Mouse (Mus musculus): ENCODE data around the gene Itgb1bp1. TPM values are rescaled to one million over a fixed set of nuclear protein-coding genes. Genes with fewer than 3 reads are reported as not detected.

The Itgb1bp1 gene
- polyA plus RNA-seq, 1 experiment from 2014 or later, result 32.4 TPM

DNA sequence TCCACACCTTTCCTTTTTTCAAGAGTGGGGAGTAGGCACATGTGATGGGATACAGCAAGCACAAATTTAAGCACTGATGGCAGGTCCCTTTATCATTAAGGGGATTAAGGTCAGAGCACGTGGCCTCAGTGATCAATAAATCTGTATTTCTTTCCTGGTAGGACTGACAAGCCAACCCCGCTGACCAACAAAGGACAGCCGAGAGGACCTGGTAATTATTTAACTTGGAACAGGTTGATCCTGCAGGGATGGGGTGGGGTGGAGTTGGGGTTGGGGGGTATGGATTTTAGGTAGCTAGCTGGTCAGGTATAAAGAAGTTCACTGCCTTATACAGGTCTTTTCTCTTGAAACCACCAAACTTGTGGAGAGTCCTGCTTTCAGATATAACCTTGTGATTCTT, 21.1 kb downstream of the Itgb1bp1 start:
- Histone ChIP-seq H3K27me3 (ENCODE audit: control insufficient read depth, insufficient read depth, low read depth, low read length) (no peaks in the 10 kb centered on the region), H3K4me2 (ENCODE audit: low read length) (no peak overlapping the region), H3K4me3 (ENCODE audit: low read depth, low read length) (no peak overlapping the region), H3K36me3 (ENCODE audit: control insufficient read depth, insufficient read depth, low read length) (peaks cover 10% of the 10 kb centered on the region; the same call in 1 of the 2 replicates), H3K4me1 (ENCODE audit: control insufficient read depth, insufficient read depth, low read length) (no peaks in the 10 kb centered on the region), H3K9me3 (replicated peaks; ENCODE audit: control insufficient read depth, low read length, poor library complexity, severe bottlenecking) (no peaks in the 10 kb centered on the region), H3K27ac (ENCODE audit: low read length) (no peak overlapping the region), H3K9ac (ENCODE audit: low read depth, low read length) (no peak overlapping the region)
- WGBS, result 93% methylated on average over 3 of the region's 3 CpGs
- ATAC-seq, result no peak

DNA sequence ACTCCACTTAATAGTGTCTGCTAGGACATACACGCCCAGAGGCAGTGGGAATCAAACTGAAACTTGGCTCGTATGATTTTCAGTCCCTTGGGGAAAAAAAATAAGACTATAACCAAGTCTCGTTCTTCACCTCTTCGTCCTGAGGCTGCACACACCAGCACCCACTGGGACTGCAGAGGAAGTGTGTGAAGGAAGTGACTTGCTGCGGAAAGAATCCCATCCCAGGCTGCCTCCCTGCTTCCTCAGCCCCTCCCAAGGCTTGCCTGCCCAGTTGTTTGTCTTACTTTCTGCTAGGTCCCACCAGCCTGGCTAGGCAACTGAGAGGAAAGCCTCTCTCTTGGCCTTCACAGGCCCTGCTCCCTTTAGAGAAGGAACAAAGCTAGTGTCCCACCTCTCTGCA, 21.8 kb downstream of the Itgb1bp1 start:
- Histone ChIP-seq H3K36me3 (ENCODE audit: control insufficient read depth, insufficient read depth, low read length) (peaks cover 6% of the 10 kb centered on the region; the same call in 1 of the 2 replicates), H3K9me3 (replicated peaks; ENCODE audit: control insufficient read depth, low read length, poor library complexity, severe bottlenecking) (no peaks in the 10 kb centered on the region), H3K27me3 (ENCODE audit: control insufficient read depth, insufficient read depth, low read depth, low read length) (no peaks in the 10 kb centered on the region), H3K4me1 (ENCODE audit: control insufficient read depth, insufficient read depth, low read length) (no peaks in the 10 kb centered on the region), H3K4me3 (ENCODE audit: low read depth, low read length) (no peak overlapping the region), H3K4me2 (ENCODE audit: low read length) (no peak overlapping the region), H3K9ac (ENCODE audit: low read depth, low read length) (no peak overlapping the region), H3K27ac (ENCODE audit: low read length) (no peak overlapping the region)
- WGBS, result 85% methylated on average over 5 of the region's 5 CpGs
- ATAC-seq, result no peak

DNA sequence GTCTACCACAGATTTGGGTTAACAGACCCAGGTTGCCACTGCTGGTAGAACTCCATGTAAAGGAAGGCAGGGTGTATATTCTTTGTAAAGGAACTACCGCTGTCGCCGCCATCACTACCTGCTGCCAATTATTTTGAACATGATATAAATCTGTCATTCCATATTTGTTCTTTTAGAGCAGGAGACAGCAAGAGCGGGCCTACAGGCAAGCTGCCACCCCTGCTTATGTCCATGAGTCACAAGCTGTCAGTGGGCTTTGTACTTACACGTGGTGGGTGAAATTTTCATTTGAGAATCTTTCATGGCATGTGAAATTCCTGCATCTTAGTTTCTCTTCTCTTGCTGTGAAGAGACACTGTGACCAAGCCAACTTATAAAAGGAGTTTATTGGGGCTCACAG, 22.8 kb downstream of the Itgb1bp1 start:
- H3K4me2 ChIP-seq (ENCODE audit: low read length), result no peak overlapping the region
- WGBS, result 97% methylated on average over 5 of the region's 5 CpGs
- no peaks in the 10 kb centered on the region for H3K4me1 ChIP-seq (ENCODE audit: control insufficient read depth, insufficient read depth, low read length)
- ATAC-seq, result no peak
- no peak overlapping the region for H3K4me3 ChIP-seq (ENCODE audit: low read depth, low read length)
- H3K36me3 ChIP-seq (ENCODE audit: control insufficient read depth, insufficient read depth, low read length), result peaks cover 9% of the 10 kb centered on the region
- H3K27ac ChIP-seq (ENCODE audit: low read length), result no peak overlapping the region
- no peaks in the 10 kb centered on the region for H3K27me3 ChIP-seq (ENCODE audit: control insufficient read depth, insufficient read depth, low read depth, low read length)
- H3K9ac ChIP-seq (ENCODE audit: low read depth, low read length), result no peak overlapping the region
- H3K9me3 ChIP-seq (replicated peaks; ENCODE audit: control insufficient read depth, low read length, poor library complexity, severe bottlenecking), result no peaks in the 10 kb centered on the region

DNA sequence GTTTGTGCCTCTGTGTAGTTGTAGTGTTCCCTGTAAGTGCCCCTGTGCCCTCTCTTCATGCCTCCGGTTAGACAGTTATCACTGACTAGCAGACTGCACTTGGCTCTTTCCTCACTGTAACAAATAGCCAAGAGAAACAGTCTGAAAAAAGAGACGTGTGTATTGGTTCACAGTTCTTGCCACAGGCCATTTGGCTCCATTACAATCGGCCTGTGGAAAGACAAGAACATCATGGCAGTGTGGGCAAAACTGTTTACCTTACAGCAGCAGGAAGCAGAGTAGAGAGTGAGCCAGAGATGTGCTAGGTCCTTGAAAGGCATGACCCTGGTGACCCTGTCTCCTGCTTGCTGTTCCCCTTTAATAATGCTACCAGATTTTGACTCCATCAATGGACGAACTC, 24.6 kb downstream of the Itgb1bp1 start:
- whole genome bisulfite sequencing, result 89% methylated on average over 4 of the region's 4 CpGs

DNA sequence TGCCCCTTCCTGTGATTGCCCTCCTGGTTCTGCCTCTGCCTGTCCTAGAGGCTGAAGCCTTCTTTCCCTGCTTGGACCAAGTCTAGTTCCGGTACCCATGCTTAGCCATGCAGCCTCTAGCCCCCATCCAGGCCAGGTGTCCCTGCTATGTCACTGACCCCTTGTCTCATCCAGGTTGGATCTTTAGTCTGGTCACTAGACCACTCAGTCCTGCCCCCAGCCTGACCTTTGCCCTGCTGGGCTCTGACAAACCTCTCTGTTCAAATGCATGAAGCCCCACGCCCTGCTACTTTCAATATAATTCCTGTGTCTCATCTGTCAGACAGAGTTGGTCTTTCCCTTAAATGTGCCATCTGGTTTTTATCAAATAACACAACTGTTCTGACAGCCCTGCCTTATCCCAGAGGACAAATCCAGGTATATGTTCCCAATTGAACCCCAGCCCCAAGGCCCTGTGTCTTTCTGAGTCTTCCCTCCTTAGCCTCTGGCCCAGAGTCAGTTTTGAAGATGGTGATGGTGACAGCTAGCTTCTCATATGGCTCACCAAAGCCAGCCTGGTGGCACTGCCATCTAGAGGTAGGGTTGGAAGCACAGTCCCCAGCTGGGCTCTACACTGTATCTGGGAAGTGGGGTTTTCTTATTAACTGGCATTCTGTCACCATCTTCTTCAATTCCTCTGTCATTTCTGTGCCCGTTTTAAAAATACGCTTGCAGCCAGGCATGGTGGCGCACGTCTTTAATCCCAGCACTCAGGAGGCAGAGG, 25.4 kb downstream of the Itgb1bp1 start:
- Histone ChIP-seq H3K4me1 (ENCODE audit: control insufficient read depth, insufficient read depth, low read length) (no peaks in the 10 kb centered on the region), H3K27me3 (ENCODE audit: control insufficient read depth, insufficient read depth, low read depth, low read length) (no peaks in the 10 kb centered on the region), H3K27ac (ENCODE audit: low read length) (no peak overlapping the region), H3K4me3 (ENCODE audit: low read depth, low read length) (no peak overlapping the region), H3K36me3 (ENCODE audit: control insufficient read depth, insufficient read depth, low read length) (peaks cover 8% of the 10 kb centered on the region), H3K4me2 (ENCODE audit: low read length) (no peak overlapping the region), H3K9ac (ENCODE audit: low read depth, low read length) (no peak overlapping the region), H3K9me3 (replicated peaks; ENCODE audit: control insufficient read depth, low read length, poor library complexity, severe bottlenecking) (no peaks in the 10 kb centered on the region)
- no peak for ATAC-seq
- WGBS, result 96% methylated on average over 6 of the region's 6 CpGs

More for the DNA sequence above, 24.6 kb downstream of the Itgb1bp1 start:
- Histone ChIP-seq H3K4me2 (ENCODE audit: low read length) (no peak overlapping the region), H3K36me3 (ENCODE audit: control insufficient read depth, insufficient read depth, low read length) (peaks cover 5% of the 10 kb centered on the region), H3K4me1 (ENCODE audit: control insufficient read depth, insufficient read depth, low read length) (no peaks in the 10 kb centered on the region), H3K27me3 (ENCODE audit: control insufficient read depth, insufficient read depth, low read depth, low read length) (no peaks in the 10 kb centered on the region), H3K4me3 (ENCODE audit: low read depth, low read length) (no peak overlapping the region), H3K9ac (ENCODE audit: low read depth, low read length) (no peak overlapping the region), H3K9me3 (replicated peaks; ENCODE audit: control insufficient read depth, low read length, poor library complexity, severe bottlenecking) (no peaks in the 10 kb centered on the region), H3K27ac (ENCODE audit: low read length) (no peak overlapping the region)
- no peak for ATAC-seq

DNA sequence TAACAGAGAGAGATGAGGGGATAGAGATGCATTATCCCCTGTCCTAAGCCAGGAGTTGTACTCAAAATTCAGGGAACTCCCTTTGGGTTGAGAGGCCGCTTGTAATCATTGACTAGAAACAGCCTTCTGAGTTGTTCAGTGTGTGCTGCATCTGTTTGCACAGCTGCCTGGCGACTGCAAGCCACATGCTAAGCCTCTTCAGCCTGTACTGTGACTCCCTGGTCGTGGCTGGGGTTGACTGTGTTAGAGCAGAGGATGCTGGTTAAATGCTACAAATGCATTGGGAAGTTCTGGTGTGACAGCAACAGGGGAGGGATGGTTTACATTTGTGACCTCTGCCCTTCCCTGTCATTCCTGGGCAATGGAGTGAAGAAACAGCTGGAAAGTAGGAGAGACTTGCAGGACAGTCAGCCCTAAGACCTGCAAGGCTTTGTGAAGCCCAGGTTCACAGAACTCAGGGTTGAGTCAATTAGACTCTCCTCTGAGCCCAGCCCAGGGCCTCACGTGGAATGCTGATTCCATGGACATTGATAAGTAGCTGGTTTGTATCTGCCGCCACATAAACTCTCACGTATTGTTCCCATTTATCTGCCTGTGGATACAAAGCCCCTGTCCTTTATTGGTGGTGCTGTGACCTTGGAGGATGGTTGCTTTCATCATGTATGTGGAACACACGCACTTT, 38.2 kb downstream of the Itgb1bp1 start:
- ATAC-seq, result no peak
- no peak overlapping the region for H3K9ac ChIP-seq (ENCODE audit: low read depth, low read length)
- no peaks in the 10 kb centered on the region for H3K9me3 ChIP-seq (replicated peaks; ENCODE audit: control insufficient read depth, low read length, poor library complexity, severe bottlenecking)
- H3K27me3 ChIP-seq (ENCODE audit: control insufficient read depth, insufficient read depth, low read depth, low read length), result no peaks in the 10 kb centered on the region
- H3K4me1 ChIP-seq (ENCODE audit: control insufficient read depth, insufficient read depth, low read length), result no peaks in the 10 kb centered on the region
- H3K27ac ChIP-seq (ENCODE audit: low read length), result no peak overlapping the region
- no peak overlapping the region for H3K4me3 ChIP-seq (ENCODE audit: low read depth, low read length)
- WGBS, result 86% methylated on average over 7 of the region's 7 CpGs
- peaks cover 46% of the 10 kb centered on the region for H3K36me3 ChIP-seq (ENCODE audit: control insufficient read depth, insufficient read depth, low read length)
- no peak overlapping the region for H3K4me2 ChIP-seq (ENCODE audit: low read length)

DNA sequence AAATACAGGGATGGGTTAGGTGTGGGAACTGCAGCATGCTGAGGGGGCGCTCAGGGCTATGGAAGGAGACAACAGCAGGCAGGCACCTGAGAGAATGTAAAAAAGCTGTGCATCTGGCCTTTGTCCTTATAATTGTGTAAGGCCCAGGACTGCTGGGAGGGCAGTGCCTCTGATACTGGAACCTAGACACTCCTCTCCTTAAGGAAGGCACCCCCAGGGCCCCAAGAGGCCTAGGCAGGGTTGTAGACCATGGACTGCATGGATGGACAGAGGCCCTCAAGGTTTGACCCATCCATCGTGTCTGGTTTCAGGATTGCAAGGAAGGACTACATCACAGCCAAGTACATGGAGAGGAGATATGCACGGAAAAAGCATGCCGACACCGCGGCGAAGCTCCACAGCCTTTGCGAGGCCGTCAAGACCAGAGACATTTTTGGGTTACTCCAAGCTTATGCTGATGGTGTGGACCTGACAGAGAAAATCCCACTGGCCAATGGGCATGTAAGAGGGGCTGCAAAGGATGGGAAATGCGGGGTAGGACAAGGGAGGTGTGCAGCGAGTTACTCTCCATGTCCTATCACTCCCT, 41.6 kb downstream of the Itgb1bp1 start:
- no peak overlapping the region for H3K4me2 ChIP-seq (ENCODE audit: low read length)
- H3K9ac ChIP-seq (ENCODE audit: low read depth, low read length), result no peak overlapping the region
- no peaks in the 10 kb centered on the region for H3K9me3 ChIP-seq (replicated peaks; ENCODE audit: control insufficient read depth, low read length, poor library complexity, severe bottlenecking)
- no peaks in the 10 kb centered on the region for H3K4me1 ChIP-seq (ENCODE audit: control insufficient read depth, insufficient read depth, low read length)
- ATAC-seq, result no peak
- peaks cover 29% of the 10 kb centered on the region for H3K36me3 ChIP-seq (ENCODE audit: control insufficient read depth, insufficient read depth, low read length)
- no peak overlapping the region for H3K27ac ChIP-seq (ENCODE audit: low read length)
- WGBS, result 98% methylated on average over 11 of the region's 11 CpGs
- H3K27me3 ChIP-seq (ENCODE audit: control insufficient read depth, insufficient read depth, low read depth, low read length), result no peaks in the 10 kb centered on the region
- no peak overlapping the region for H3K4me3 ChIP-seq (ENCODE audit: low read depth, low read length)

DNA sequence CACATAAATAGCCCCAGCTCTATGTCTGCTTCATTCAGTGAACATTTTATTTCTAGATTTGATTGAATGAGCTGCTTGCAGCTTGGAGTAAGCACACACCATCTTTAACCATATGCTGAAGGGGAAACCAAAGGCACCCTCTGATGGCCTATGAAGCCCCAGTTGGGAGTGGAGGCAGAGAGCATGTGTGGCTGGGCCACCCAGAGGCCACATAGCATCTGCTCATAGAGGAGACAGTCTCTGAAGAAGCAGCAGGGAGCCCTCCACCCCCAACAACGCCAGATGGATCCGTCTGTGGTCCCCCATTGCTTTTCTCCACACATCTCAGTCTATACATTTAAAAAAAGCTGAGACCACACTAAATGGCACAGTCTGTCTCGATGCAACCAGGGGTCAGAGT, 44.1 kb downstream of the Itgb1bp1 start:
- H3K27me3 ChIP-seq (ENCODE audit: control insufficient read depth, insufficient read depth, low read depth, low read length), result no peaks in the 10 kb centered on the region
- no peak overlapping the region for H3K9ac ChIP-seq (ENCODE audit: low read depth, low read length)
- H3K36me3 ChIP-seq (ENCODE audit: control insufficient read depth, insufficient read depth, low read length), result peaks cover 30% of the 10 kb centered on the region
- no peak overlapping the region for H3K4me2 ChIP-seq (ENCODE audit: low read length)
- ATAC-seq, result no peak
- no peak overlapping the region for H3K27ac ChIP-seq (ENCODE audit: low read length)
- no peaks in the 10 kb centered on the region for H3K9me3 ChIP-seq (replicated peaks; ENCODE audit: control insufficient read depth, low read length, poor library complexity, severe bottlenecking)
- 80% methylated on average over 3 of the region's 3 CpGs for WGBS
- no peaks in the 10 kb centered on the region for H3K4me1 ChIP-seq (ENCODE audit: control insufficient read depth, insufficient read depth, low read length)
- no peak overlapping the region for H3K4me3 ChIP-seq (ENCODE audit: low read depth, low read length)

DNA sequence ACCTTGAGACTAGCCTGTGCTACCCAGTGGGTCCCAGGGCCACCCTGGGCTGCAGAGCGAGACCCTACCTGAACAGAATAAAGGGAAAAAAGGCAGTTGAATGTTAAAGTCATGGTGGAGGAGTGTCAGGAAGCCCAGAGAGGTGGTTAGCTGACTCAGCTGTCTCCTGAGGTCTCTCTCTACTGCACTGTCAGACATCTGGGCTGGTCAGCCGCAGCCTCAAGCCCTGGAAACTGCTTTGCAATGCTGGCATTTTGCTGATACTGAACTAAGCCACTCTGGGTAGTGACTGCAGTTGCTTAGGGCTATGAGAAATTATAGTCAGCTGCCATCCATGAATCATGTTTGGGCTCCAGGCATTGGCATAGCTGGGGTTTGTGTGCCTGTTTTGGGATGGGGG, 51.5 kb downstream of the Itgb1bp1 start:
- 89% methylated on average over 2 of the region's 2 CpGs for WGBS
- Histone ChIP-seq H3K4me1 (ENCODE audit: control insufficient read depth, insufficient read depth, low read length) (no peaks in the 10 kb centered on the region), H3K9me3 (replicated peaks; ENCODE audit: control insufficient read depth, low read length, poor library complexity, severe bottlenecking) (no peaks in the 10 kb centered on the region), H3K9ac (ENCODE audit: low read depth, low read length) (no peak overlapping the region), H3K4me3 (ENCODE audit: low read depth, low read length) (no peak overlapping the region), H3K36me3 (ENCODE audit: control insufficient read depth, insufficient read depth, low read length) (peaks cover 26% of the 10 kb centered on the region), H3K27ac (ENCODE audit: low read length) (no peak overlapping the region), H3K27me3 (ENCODE audit: control insufficient read depth, insufficient read depth, low read depth, low read length) (no peaks in the 10 kb centered on the region), H3K4me2 (ENCODE audit: low read length) (no peak overlapping the region)
- ATAC-seq, result no peak

Measured in midbrain, embryonic 16.5 days (tissue).